Mouse (Mus musculus): ENCODE measurements around the gene Fam214a.

DNA sequence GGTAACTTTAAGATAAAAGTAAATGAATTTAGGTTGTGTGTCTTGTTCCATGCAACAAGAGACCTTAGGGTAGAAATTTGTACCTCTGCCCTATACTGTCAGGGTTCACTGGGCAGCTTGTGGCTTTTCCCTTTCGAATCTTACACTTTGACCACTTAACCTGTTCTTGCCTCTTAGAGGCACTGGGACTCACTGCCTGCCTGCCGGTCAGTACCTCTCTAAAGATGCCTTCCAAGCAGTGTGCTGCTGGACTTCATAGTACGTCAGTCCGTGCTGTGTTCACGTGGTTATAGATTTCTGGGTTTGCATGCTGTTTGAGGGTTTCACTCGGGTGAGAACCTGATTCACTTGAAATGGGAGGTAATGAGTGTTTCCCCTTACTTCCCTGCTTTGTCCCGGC, 22.7 kb downstream of the Fam214a start:
- TF ChIP-seq CTCF (IDR thresholded peaks at IDR 0.05; ENCODE audit: low read depth) (no peak), EP300 (IDR thresholded peaks at IDR 0.05; ENCODE audit: low read depth) (no peak)

Data from heart, postnatal 0 days (tissue).